Mouse (Mus musculus) lung, postnatal 0 days (tissue): ENCODE measurements at regions not wholly inside any gene's neighbourhood (a gene's known extent, or its start where the extent isn't known, plus 50 kb on each side); places are given as distances from the start of the nearest gene placed in this dataset.

Experiments used
- CTCF ChIP-seq: IDR thresholded peaks from 2 replicates; pipeline ENCODE4 v1.5.1; 2016; ENCODE audit warnings: antibody characterized with exemption, mild to moderate bottlenecking
- EP300 ChIP-seq: IDR thresholded peaks from 2 replicates; pipeline ENCODE4 v1.6.1; 2016; ENCODE audit warnings: antibody characterized with exemption, mild to moderate bottlenecking, control low read depth

GRCm38 (mm10) chr7:136104021-136104420, 387.9 kb upstream of the Mki67 start:
- TF ChIP-seq EP300 (no peak), CTCF (no peak)
